Mouse (Mus musculus): ENCODE measurements at regions not wholly inside any gene's neighbourhood (a gene's known extent, or its start where the extent isn't known, plus 50 kb on each side); places are given as distances from the start of the nearest gene placed in this dataset.

GRCm38 (mm10) chr2:159708141-159708540, 625.8 kb downstream of the Gm826 start:
- DNase-seq = no peak
- no peak for TF ChIP-seq CTCF (IDR thresholded peaks at IDR 0.05; ENCODE audit: insufficient read depth, low read length)
- TF ChIP-seq POLR2A (IDR thresholded peaks at IDR 0.05; ENCODE audit: borderline replicate concordance, extremely low read depth, low read depth, low read length) = no peak
- no peaks in the 10 kb centered on the region for H3K4me1 ChIP-seq (ENCODE audit: control insufficient read depth, insufficient read depth, low read length)
- 75% methylated on average over 2 of the region's 2 CpGs for WGBS
- no peak overlapping the region for H3K4me3 ChIP-seq (replicated peaks; ENCODE audit: extremely low read depth, low read depth, low read length)

DNA sequence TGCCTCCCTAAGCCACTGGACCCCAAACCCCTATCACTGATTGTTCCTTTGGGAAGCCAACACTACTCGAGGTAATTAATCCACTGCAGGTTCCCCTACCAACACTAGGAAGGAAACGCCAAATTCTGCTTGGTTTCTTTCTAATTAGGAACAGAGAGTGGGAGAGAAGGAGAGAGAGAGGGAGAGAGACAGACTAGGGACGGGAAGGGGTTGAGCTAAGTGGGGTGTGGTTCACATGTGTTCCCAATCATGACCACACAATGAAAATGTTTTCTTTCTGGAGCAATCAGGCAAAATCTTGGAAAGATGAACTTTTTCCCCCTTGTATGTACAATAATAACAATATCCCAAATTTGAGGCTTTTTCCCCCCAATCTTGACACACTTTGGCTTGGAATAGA, 619.3 kb downstream of the Gm826 start:
- no peak for DNase-seq
- TF ChIP-seq POLR2A (IDR thresholded peaks at IDR 0.05; ENCODE audit: borderline replicate concordance, extremely low read depth, low read depth, low read length) = no peak
- TF ChIP-seq CTCF (IDR thresholded peaks at IDR 0.05; ENCODE audit: insufficient read depth, low read length) = no peak
- 50% methylated on average over 3 of the region's 3 CpGs for WGBS
- Histone ChIP-seq H3K4me3 (replicated peaks; ENCODE audit: extremely low read depth, low read depth, low read length) (no peak overlapping the region), H3K4me1 (ENCODE audit: control insufficient read depth, insufficient read depth, low read length) (no peaks in the 10 kb centered on the region)

DNA sequence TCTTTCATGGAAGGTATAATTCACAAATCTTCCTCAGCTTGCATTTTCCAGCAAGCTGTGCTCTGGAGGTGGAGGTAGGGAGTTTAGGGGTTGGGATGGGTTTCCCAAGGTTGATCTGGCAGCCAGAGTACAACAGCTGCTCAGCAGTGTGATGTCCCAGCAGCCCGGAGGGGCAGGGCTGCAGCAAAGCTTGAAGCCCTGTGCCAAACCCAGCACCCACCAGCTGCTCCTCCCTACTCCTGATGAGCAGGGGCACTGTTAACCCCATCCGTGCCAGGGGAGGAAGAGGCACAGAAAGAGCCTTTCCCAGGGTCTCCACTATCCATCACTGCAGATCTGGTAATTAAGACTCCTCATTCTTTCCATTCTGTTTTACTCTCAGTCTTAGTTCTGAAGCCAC, 615.2 kb downstream of the Gm826 start:
- WGBS = 39% methylated on average over 2 of the region's 2 CpGs
- Histone ChIP-seq H3K4me3 (replicated peaks; ENCODE audit: extremely low read depth, low read depth, low read length) (no peak overlapping the region), H3K4me1 (ENCODE audit: control insufficient read depth, insufficient read depth, low read length) (no peaks in the 10 kb centered on the region)
- no peak for DNase-seq
- TF ChIP-seq POLR2A (IDR thresholded peaks at IDR 0.05; ENCODE audit: borderline replicate concordance, extremely low read depth, low read depth, low read length) (no peak), CTCF (IDR thresholded peaks at IDR 0.05; ENCODE audit: insufficient read depth, low read length) (no peak)

GRCm38 (mm10) chr2:159725158-159726076, 608.5 kb downstream of the Gm826 start:
- DNase-seq = no peak
- TF ChIP-seq CTCF (IDR thresholded peaks at IDR 0.05; ENCODE audit: insufficient read depth, low read length) (no peak), POLR2A (IDR thresholded peaks at IDR 0.05; ENCODE audit: borderline replicate concordance, extremely low read depth, low read depth, low read length) (no peak)
- H3K4me3 ChIP-seq (replicated peaks; ENCODE audit: extremely low read depth, low read depth, low read length) = no peak overlapping the region
- WGBS = 44% methylated on average over 7 of the region's 7 CpGs
- no peaks in the 10 kb centered on the region for H3K4me1 ChIP-seq (ENCODE audit: control insufficient read depth, insufficient read depth, low read length)

DNA sequence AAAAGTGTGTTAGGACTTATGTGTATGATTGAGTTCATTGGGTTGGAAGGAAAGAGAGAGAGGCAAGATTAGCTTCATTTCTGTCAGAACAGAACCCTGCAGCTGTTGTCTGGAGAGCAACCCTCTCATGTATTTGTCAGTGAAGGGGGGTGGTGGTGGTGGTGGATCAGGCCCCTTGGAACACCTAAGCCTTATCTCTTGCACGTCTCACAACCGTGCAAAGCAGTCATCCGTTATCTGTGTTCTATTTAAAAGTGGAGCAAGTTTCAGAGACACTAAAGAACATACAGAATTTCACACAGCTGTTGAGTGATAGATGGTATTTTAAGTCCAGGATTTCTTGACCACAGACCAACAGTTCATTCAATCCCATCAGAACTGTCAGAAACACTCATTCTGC, 604.7 kb downstream of the Gm826 start:
- Histone ChIP-seq H3K4me1 (ENCODE audit: control insufficient read depth, insufficient read depth, low read length) (peaks cover 5% of the 10 kb centered on the region), H3K4me3 (replicated peaks; ENCODE audit: extremely low read depth, low read depth, low read length) (no peak overlapping the region)
- WGBS = 60% methylated on average over 3 of the region's 3 CpGs
- no peak for TF ChIP-seq POLR2A (IDR thresholded peaks at IDR 0.05; ENCODE audit: borderline replicate concordance, extremely low read depth, low read depth, low read length)
- no peak for TF ChIP-seq CTCF (IDR thresholded peaks at IDR 0.05; ENCODE audit: insufficient read depth, low read length)
- no peak for DNase-seq

DNA sequence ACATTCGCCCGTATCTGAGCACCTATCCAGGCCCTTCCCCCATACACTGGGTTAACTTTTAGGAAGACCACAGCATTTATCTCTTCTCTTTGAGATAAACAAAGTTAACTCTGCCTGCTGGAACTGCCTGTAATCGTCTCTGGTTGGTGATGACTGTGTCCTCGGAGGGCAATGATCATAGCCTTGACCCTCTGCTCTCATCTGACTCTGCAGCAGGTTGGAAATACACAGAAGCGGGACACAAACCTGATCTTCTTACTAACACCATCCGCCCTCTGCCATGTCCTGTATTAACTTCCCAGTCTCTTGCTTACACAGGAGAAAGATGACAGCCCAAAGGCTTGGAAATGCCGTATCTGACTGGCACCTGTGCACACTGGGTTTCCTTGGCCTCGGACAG, 603.7 kb downstream of the Gm826 start:
- TF ChIP-seq CTCF (IDR thresholded peaks at IDR 0.05; ENCODE audit: insufficient read depth, low read length) = no peak
- Histone ChIP-seq H3K4me1 (ENCODE audit: control insufficient read depth, insufficient read depth, low read length) (peaks cover 5% of the 10 kb centered on the region), H3K4me3 (replicated peaks; ENCODE audit: extremely low read depth, low read depth, low read length) (no peak overlapping the region)
- 77% methylated on average over 8 of the region's 8 CpGs for WGBS
- no peak for DNase-seq

DNA sequence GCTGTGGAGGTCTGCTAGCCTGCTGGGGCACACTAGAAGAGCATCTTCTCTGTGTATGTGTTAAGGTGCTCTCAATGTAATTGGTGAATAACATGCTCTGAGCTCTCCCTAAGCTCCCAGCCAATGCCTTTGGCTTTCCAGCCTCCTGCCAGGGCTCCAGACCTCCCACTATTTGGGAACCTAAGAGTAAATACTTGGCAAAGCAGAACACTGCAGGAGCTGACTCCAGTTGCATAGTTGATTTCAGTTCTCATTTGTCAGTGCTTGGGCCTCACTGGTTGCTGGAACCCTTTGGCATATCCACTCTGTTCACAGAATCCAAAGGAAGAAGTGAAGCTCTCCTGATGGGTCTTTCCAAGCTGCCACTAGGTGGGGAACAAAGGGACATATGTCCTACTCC, 602.7 kb downstream of the Gm826 start:
- no peak for TF ChIP-seq CTCF (IDR thresholded peaks at IDR 0.05; ENCODE audit: insufficient read depth, low read length)
- no peak for TF ChIP-seq POLR2A (IDR thresholded peaks at IDR 0.05; ENCODE audit: borderline replicate concordance, extremely low read depth, low read depth, low read length)
- H3K4me3 ChIP-seq (replicated peaks; ENCODE audit: extremely low read depth, low read depth, low read length) = no peak overlapping the region

GRCm38 (mm10) chr2:159732413-159732812, 601.5 kb downstream of the Gm826 start:
- no peak for TF ChIP-seq POLR2A (IDR thresholded peaks at IDR 0.05; ENCODE audit: borderline replicate concordance, extremely low read depth, low read depth, low read length)
- TF ChIP-seq CTCF (IDR thresholded peaks at IDR 0.05; ENCODE audit: insufficient read depth, low read length) = no peak
- 11% methylated on average over 3 of the region's 3 CpGs for WGBS
- peaks cover 5% of the 10 kb centered on the region for H3K4me1 ChIP-seq (ENCODE audit: control insufficient read depth, insufficient read depth, low read length)
- no peak overlapping the region for H3K4me3 ChIP-seq (replicated peaks; ENCODE audit: extremely low read depth, low read depth, low read length)
- no peak for DNase-seq

More for the DNA sequence above, 602.7 kb downstream of the Gm826 start:
- peaks cover 5% of the 10 kb centered on the region for H3K4me1 ChIP-seq (ENCODE audit: control insufficient read depth, insufficient read depth, low read length)
- DNase-seq = no peak

- 66% methylated on average over 5 of the region's 5 CpGs for WGBS
- H3K4me1 ChIP-seq (ENCODE audit: control insufficient read depth, insufficient read depth, low read length) = peaks cover 5% of the 10 kb centered on the region
Observed at GRCm38 (mm10) chr2:159734576-159734975, 599.4 kb downstream of the Gm826 start.

DNA sequence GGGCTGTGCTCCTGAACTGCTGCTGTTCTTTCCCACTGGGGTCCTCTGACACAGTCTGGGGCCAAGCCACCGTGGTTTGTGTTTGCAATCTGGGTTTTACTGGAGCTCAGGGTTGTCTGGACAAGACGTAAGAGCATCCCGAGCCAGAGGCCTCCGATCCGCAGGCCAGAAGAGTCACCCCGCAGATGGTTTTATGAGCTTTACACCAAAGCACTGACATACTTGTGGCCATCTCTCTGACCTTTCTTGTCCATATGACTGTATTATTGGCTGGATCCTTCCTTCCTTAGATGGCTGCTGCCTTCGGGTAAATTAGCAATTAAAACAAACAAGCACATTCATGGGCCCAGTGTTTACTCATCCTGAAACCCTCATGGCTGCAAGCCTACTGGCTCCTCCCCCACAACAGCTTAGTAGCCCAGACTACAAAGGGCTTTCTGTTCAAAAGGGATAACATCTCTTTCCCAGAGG, 578.4 kb downstream of the Gm826 start:
- 52% methylated on average over 7 of the region's 7 CpGs for WGBS

More at GRCm38 (mm10) chr2:159734576-159734975, 599.4 kb downstream of the Gm826 start:
- no peak for DNase-seq
- no peak overlapping the region for H3K4me3 ChIP-seq (replicated peaks; ENCODE audit: extremely low read depth, low read depth, low read length)
- TF ChIP-seq POLR2A (IDR thresholded peaks at IDR 0.05; ENCODE audit: borderline replicate concordance, extremely low read depth, low read depth, low read length) = no peak
- TF ChIP-seq CTCF (IDR thresholded peaks at IDR 0.05; ENCODE audit: insufficient read depth, low read length) = no peak

More for the DNA sequence above, 578.4 kb downstream of the Gm826 start:
- no peak for DNase-seq
- Histone ChIP-seq H3K4me1 (ENCODE audit: control insufficient read depth, insufficient read depth, low read length) (no peaks in the 10 kb centered on the region), H3K4me3 (replicated peaks; ENCODE audit: extremely low read depth, low read depth, low read length) (no peak overlapping the region)
- TF ChIP-seq POLR2A (IDR thresholded peaks at IDR 0.05; ENCODE audit: borderline replicate concordance, extremely low read depth, low read depth, low read length) (no peak), CTCF (IDR thresholded peaks at IDR 0.05; ENCODE audit: insufficient read depth, low read length) (no peak)
